Mouse (Mus musculus) CH12.LX (cell line): ENCODE measurements around the gene Pnpla2. TPM values are rescaled to one million over a fixed set of nuclear protein-coding genes. Genes with fewer than 3 reads are reported as not detected.

Experiments used
- DNase-seq: peaks from one replicate; pipeline ENCODE4 v3.0.0-alpha.2; 2013; ENCODE audit errors: extremely low read depth
- H3K27ac ChIP-seq: 2 replicates; pipeline ENCODE4 v1.5.1; 2012; ENCODE audit warnings: low read depth, mild to moderate bottlenecking, control low read depth, moderate library complexity; ENCODE audit not compliant: insufficient read depth
- H3K27me3 ChIP-seq: replicated peaks from 2 replicates; pipeline ENCODE3; 2012; ENCODE audit warnings: inconsistent platforms
- H3K36me3 ChIP-seq, 2 experiments: replicated peaks in 1 of 2; 2 replicates each; pipeline versions ENCODE3 to v1.6.1; 2012; ENCODE audit warnings: inconsistent platforms in 1 of 2, low read length in 1 of 2, mild to moderate bottlenecking in 1 of 2, mixed read lengths in 1 of 2, moderate library complexity in 1 of 2; ENCODE audit not compliant: control insufficient read depth in 1 of 2, insufficient read depth in 1 of 2
- H3K4me1 ChIP-seq, 2 experiments: 2 replicates each; pipeline ENCODE4 v1.6.1; 2012; ENCODE audit warnings: inconsistent platforms in 1 of 2, moderate library complexity in 1 of 2; ENCODE audit not compliant: insufficient read depth in 2 of 2, control insufficient read depth in 1 of 2
- H3K4me2 ChIP-seq: 2 replicates; pipeline ENCODE4 v1.6.1; 2012; ENCODE audit warnings: low read depth, mild to moderate bottlenecking, control low read depth; ENCODE audit not compliant: poor library complexity, insufficient read depth, severe bottlenecking
- H3K4me3 ChIP-seq, 3 experiments: fragments of 150-350 bp in 1 of 3; sonication (generic) in 1 of 3; replicated peaks in 1 of 3; 2 replicates each; pipeline versions ENCODE3 to v1.5.1; 2011 to 2012; ENCODE audit warnings: low read depth in 2 of 3, low read length in 2 of 3, mild to moderate bottlenecking in 2 of 3, moderate library complexity in 2 of 3, control low read depth in 1 of 3, improper control_type of control experiment in 1 of 3, inconsistent platforms in 1 of 3, mixed read lengths in 1 of 3; ENCODE audit not compliant: poor library complexity in 1 of 3
- H3K79me2 ChIP-seq: replicated peaks from 2 replicates; pipeline ENCODE4 v1.6.1; 2012; ENCODE audit warnings: mild to moderate bottlenecking, moderate library complexity; ENCODE audit not compliant: control insufficient read depth, poor library complexity, insufficient read depth, severe bottlenecking; ENCODE audit errors: extremely low read depth
- H3K9ac ChIP-seq: 2 replicates; pipeline ENCODE4 v1.6.1; 2012; ENCODE audit warnings: low read depth, mild to moderate bottlenecking, control low read depth, moderate library complexity; ENCODE audit not compliant: insufficient read depth
- H3K9me3 ChIP-seq: replicated peaks from 2 replicates; pipeline ENCODE3; 2012; ENCODE audit warnings: low read length, inconsistent platforms, mixed read lengths
- BHLHE40 ChIP-seq: IDR thresholded peaks from 2 replicates; pipeline ENCODE4 v1.6.1; 2011; ENCODE audit warnings: mild to moderate bottlenecking, low read depth, low read length, improper control_type of control experiment
- CHD2 ChIP-seq: IDR thresholded peaks from 2 replicates; pipeline ENCODE4 v1.6.1; 2011; ENCODE audit warnings: low read length, improper control_type of control experiment
- CTCF ChIP-seq, 2 experiments: IDR thresholded peaks in 1 of 2; conservative IDR thresholded peaks in 1 of 2; 2 replicates each; pipeline ENCODE4 v1.5.1; 2011 to 2012; ENCODE audit warnings: low read depth in 2 of 2, low read length in 2 of 2, improper control_type of control experiment in 1 of 2, inconsistent platforms in 1 of 2, mild to moderate bottlenecking in 1 of 2, moderate library complexity in 1 of 2
- E2F4 ChIP-seq: IDR thresholded peaks from 2 replicates; pipeline ENCODE4 v1.6.1; 2011; ENCODE audit warnings: low read depth, low read length, improper control_type of control experiment; ENCODE audit not compliant: insufficient replicate concordance
- ELF1 ChIP-seq: IDR thresholded peaks from 2 replicates; pipeline ENCODE4 v1.6.1; 2014; ENCODE audit warnings: low read depth, mild to moderate bottlenecking, inconsistent platforms, low read length, improper control_type of control experiment
- EP300 ChIP-seq: IDR thresholded peaks from 2 replicates; pipeline ENCODE4 v1.6.1; 2011; ENCODE audit warnings: low read length, improper control_type of control experiment
- JUN ChIP-seq: IDR thresholded peaks from 2 replicates; pipeline ENCODE4 v1.6.1; 2011; ENCODE audit warnings: low read depth, mild to moderate bottlenecking, low read length, improper control_type of control experiment, moderate library complexity; ENCODE audit not compliant: insufficient read depth
- JUND ChIP-seq: conservative IDR thresholded peaks from 2 replicates; pipeline ENCODE4 v1.6.1; 2011; ENCODE audit warnings: low read depth, low read length, improper control_type of control experiment
- KAT2A ChIP-seq: IDR thresholded peaks from 2 replicates; pipeline ENCODE4 v1.6.1; 2012; ENCODE audit warnings: low read length, improper control_type of control experiment, inconsistent platforms; ENCODE audit not compliant: insufficient replicate concordance
- MAFK ChIP-seq: IDR thresholded peaks from 2 replicates; pipeline ENCODE4 v1.6.1; 2011; ENCODE audit warnings: low read length, improper control_type of control experiment; ENCODE audit not compliant: insufficient replicate concordance
- MAX ChIP-seq: IDR thresholded peaks from 2 replicates; pipeline ENCODE4 v1.6.1; 2011; ENCODE audit warnings: low read length, improper control_type of control experiment
- MEF2A ChIP-seq: IDR thresholded peaks from 2 replicates; pipeline ENCODE4 v1.6.1; 2014; ENCODE audit warnings: low read depth, mild to moderate bottlenecking, inconsistent platforms, low read length, improper control_type of control experiment, borderline replicate concordance
- MXI1 ChIP-seq: IDR thresholded peaks from 2 replicates; pipeline ENCODE4 v1.6.1; 2011; ENCODE audit warnings: mild to moderate bottlenecking, low read depth, low read length, improper control_type of control experiment
- MYC ChIP-seq: IDR thresholded peaks from 2 replicates; pipeline ENCODE4 v1.6.1; 2011; ENCODE audit warnings: low read depth, mild to moderate bottlenecking, improper control_type of control experiment, low read length
- NELFE ChIP-seq: IDR thresholded peaks from 2 replicates; pipeline ENCODE4 v1.6.1; 2011; ENCODE audit warnings: low read depth, low read length, improper control_type of control experiment
- SIN3A ChIP-seq: IDR thresholded peaks from 2 replicates; pipeline ENCODE4 v1.6.1; 2012; ENCODE audit warnings: low read length, improper control_type of control experiment, inconsistent platforms
- TBP ChIP-seq: conservative IDR thresholded peaks from 2 replicates; pipeline ENCODE4 v1.6.1; 2011; ENCODE audit warnings: low read depth, low read length, improper control_type of control experiment
- USF2 ChIP-seq: conservative IDR thresholded peaks from 2 replicates; pipeline ENCODE4 v1.6.1; 2011; ENCODE audit warnings: low read depth, low read length, improper control_type of control experiment
- ZC3H11A ChIP-seq: IDR thresholded peaks from 2 replicates; pipeline ENCODE4 v1.6.1; 2012; ENCODE audit warnings: low read depth, mild to moderate bottlenecking, inconsistent platforms, low read length, improper control_type of control experiment
- ZKSCAN1 ChIP-seq: IDR thresholded peaks from 2 replicates; pipeline ENCODE4 v1.6.1; 2012; ENCODE audit warnings: low read depth, inconsistent platforms, low read length, improper control_type of control experiment, borderline replicate concordance
- dilution Hi-C: fragments of 300-500 bp; cut with MboI; formaldehyde crosslinking; loops from 2 replicates; pipeline ENCODE4 v1.14.3; 2020; ENCODE audit warnings: low sequenced_read_pairs; ENCODE audit not compliant: extremely low pct_unique_long_range_greater_than_20kb, extremely low pct_ligation_motif_present
- in situ Hi-C: fragments of 300-500 bp; cut with MboI; formaldehyde crosslinking; loops from 3 replicates; pipeline ENCODE4 v1.14.3; 2019; ENCODE audit warnings: low sequenced_read_pairs, low pct_ligation_motif_present, low pct_unique_long_range_greater_than_20kb, mixed read lengths
- polyA plus RNA-seq: library from polyadenylated mRNA; unstranded; fragments of >175 nt; gene quantifications from 2 replicates; pipeline ENCODE4 v1.2.1, GENCODE M21; 2012; ENCODE audit warnings: low read depth; ENCODE audit not compliant: insufficient read length
- total RNA-seq, 2 experiments: library from RNA; depleted of rRNA; stranded (reverse); fragments of 300-350 nt in 1 of 2; fragments of >200 nt in 1 of 2; gene quantifications; 2 replicates each; pipeline ENCODE4 v1.2.3; 2012 to 2014

The Pnpla2 gene
- total and polyA plus RNA-seq, 3 experiments, result 2.8 to 29.6 (median 11.7) TPM

- no peak overlapping the region for H3K4me2 ChIP-seq
- H3K9ac ChIP-seq, result no peak overlapping the region
- dilution Hi-C loops (no loop called here), in situ Hi-C loops (no loop called here)
- H3K79me2 ChIP-seq, result no peaks in the 10 kb centered on the region
- H3K36me3 ChIP-seq, result peaks cover 22 to 43% of the 10 kb centered on the region in 2 experiments
- H3K4me1 ChIP-seq, result peaks cover 11 to 24% of the 10 kb centered on the region in 2 experiments
- no peak overlapping the region for H3K4me3 ChIP-seq
- no peak for DNase-seq
- no peak overlapping the region for H3K27ac ChIP-seq
- H3K27me3 ChIP-seq, result no peaks in the 10 kb centered on the region
- no peak for TF ChIP-seq JUND
- TF ChIP-seq CTCF (conservative IDR thresholded peaks at IDR 0.05 in 1 of 2, IDR thresholded peaks at IDR 0.05 in 1 of 2; ENCODE audit: low read depth in 2 of 2, low read length in 2 of 2), result no peak
- TF ChIP-seq E2F4, result no peak
- TF ChIP-seq EP300, result no peak
- no peak for TF ChIP-seq ZKSCAN1
- no peak for TF ChIP-seq MAX
- no peak for TF ChIP-seq ZC3H11A
- no peaks in the 10 kb centered on the region for H3K9me3 ChIP-seq
Measured at GRCm38 (mm10) chr7:141458661-141459060, 3.7 kb downstream of the Pnpla2 start.

- Histone ChIP-seq H3K36me3 (peaks cover 22 to 43% of the 10 kb centered on the region in 2 experiments), H3K27me3 (no peaks in the 10 kb centered on the region), H3K9ac (no peak overlapping the region), H3K79me2 (no peaks in the 10 kb centered on the region), H3K9me3 (no peaks in the 10 kb centered on the region), H3K4me2 (no peak overlapping the region), H3K4me3 (no peak overlapping the region), H3K4me1 (peaks cover 10 to 27% of the 10 kb centered on the region in 2 experiments), H3K27ac (no peak overlapping the region)
- TF ChIP-seq ELF1 (no peak), CHD2 (no peak), USF2 (no peak), E2F4 (no peak), BHLHE40 (no peak), KAT2A (no peak), MEF2A (no peak), MYC (no peak), MAFK (no peak), JUN (no peak), MXI1 (no peak), ZKSCAN1 (no peak), SIN3A (no peak), TBP (no peak), NELFE (no peak), EP300 (no peak)
- in situ Hi-C loops, result no loop called here
- dilution Hi-C loops, result no loop called here
- no peak for DNase-seq
Measured at GRCm38 (mm10) chr7:141459301-141459711, 4.3 kb downstream of the Pnpla2 start.
